Mouse (Mus musculus) CD4-positive naive resting alpha-beta T cell, adult 57 days (primary cell): ENCODE data around the gene Klhl31. TPM values are rescaled to one million over a fixed set of nuclear protein-coding genes. Genes with fewer than 3 reads are reported as not detected.

Experiments
- total RNA-seq: library from RNA; stranded (reverse); gene quantifications from one replicate; pipeline ENCODE4 v1.2.4, GENCODE M21; 2023

Gene Klhl31
- total RNA-seq: not detected

DNA sequence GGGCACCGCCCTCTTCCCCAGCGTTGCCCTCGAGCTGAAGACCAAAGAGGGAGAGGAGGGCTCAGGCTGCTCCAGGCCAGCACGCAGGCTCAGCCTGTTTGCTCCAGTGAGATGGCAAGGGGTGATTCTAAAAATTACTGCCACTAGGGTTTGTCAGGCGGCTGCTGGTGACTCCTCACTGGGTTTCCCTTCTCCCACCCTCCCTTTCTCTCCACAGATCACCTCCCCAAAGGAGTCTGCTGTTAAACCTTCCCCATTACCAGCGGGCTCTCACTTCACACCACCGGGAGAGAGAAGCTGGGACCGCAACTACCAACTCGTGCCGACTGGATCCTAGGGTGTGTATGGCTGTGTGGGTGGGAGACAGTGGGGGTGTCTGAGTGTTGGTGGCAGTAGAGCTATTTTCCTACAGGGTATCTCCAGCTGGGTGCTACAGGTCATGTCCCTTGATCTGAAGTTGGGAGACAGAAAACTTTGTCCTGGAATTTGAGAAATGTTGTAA, at the start of gene Klhl31:
TSS of gene Klhl31 (plus strand) at position 51 of the 502 bp plus-strand sequence.

Other genes starting within 250 kb of the Klhl31 start
- 27.0 TPM for gene Lrrc1, start 91.6 kb upstream of the Klhl31 start, total RNA-seq
- gene Gclc, start 118.0 kb downstream of the Klhl31 start, total RNA-seq: 35.6 TPM